Mouse (Mus musculus) T-helper 2 cell (primary cell): Measurements from ENCODE around the gene Pogz.
"Not testable (repeated sequence)": the region's sequence is repeated elsewhere in the genome, so short reads cannot be mapped to it uniquely, and the experiment has no call there.

Experiments
- in situ Hi-C: fragments of 300-600 bp; cut with MboI, MseI; formaldehyde crosslinking; loops from one replicate; pipeline ENCODE4 v1.15.1; 2025; ENCODE audit warnings: high pct_unique_total_duplicates

Pogz gene

DNA sequence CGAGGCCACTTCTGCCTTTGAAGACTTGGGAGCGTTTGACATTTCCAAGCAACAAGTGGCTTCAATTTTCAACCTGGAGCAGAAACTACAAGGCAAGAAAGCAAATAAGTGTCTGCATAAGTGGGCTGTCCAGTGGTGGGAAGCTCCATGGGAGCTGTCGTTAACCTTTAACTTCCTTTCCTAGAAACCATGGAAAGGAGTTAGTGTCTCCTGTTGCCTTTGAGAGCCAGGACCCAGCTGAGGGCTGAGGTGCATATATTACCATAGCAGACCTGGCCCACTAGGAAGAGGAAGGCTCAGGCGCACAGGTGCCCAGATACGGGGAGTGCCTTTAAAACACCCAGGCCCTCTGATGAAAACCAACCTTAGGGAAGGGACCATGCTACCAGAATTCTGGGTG lies 4.7 kb upstream of the Pogz start:
- in situ Hi-C loops, result no loop called here

DNA sequence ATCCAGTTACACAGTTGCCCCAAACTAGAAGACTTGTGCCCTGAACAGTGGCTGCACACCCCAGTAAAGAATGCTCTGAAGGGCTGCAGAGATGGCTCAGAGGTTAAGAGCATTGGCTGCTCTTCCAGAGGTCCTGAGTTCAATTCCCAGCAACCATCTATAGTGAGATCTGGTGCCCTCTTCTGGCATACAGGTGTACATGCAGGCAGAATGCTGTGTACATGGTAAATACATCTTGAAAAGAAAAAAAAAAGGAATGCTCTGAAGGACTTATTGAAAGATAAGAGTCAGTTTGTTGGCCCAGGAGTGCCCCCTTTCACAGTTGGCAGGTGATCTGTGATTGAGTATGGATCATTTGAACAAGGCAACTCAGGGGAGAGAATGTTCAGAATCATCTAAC lies 4.0 kb upstream of the Pogz start:
- in situ Hi-C loops, result no loop called here

DNA sequence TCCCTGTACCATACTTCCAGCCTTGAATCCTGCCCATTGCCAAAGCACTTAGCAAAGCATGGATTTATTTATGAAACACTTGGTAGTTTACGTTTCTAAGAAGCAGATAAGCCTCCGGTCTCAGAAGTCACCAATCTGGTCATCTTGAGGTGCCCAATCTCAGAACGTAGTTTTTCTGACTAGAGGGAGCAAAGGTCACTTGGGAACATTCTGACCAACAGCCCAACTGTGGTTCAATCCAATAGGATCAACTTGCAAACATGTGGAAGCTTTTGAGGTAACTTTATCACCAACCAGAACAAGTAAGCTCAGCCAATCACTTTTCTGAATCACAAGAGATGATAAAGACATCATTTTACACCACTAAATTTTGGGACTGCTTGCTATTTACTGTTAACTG lies 2.0 kb upstream of the Pogz start:
- in situ Hi-C loops, result no loop called here

DNA sequence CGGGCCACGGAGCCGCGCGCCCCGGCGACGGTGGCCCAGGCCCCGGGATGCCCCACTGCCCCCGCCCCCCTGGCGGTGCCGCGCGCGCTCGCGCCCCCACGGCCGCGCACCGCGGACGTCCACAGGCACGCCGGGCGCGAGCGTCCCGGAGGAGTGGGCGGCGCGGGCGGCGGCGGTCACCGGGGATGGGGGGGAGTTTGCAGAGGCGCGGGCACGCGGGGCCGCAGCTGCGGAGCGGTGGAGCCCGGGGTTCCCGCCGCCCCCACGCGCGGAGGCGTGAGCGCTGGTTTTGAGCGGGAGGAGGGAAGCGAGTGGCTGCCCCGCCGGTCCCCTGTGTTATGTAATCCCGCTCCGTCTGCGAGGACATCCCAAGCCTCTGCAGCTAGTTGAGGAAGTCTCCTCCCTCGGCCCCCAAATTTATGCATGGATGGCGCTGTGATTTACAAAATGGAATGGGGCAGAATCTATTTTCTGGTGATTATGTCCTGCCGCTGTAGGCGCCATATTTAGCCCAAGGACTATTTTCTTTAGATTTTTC lies 661 bp downstream of the Pogz start:
- in situ Hi-C loops, result no loop called here

DNA sequence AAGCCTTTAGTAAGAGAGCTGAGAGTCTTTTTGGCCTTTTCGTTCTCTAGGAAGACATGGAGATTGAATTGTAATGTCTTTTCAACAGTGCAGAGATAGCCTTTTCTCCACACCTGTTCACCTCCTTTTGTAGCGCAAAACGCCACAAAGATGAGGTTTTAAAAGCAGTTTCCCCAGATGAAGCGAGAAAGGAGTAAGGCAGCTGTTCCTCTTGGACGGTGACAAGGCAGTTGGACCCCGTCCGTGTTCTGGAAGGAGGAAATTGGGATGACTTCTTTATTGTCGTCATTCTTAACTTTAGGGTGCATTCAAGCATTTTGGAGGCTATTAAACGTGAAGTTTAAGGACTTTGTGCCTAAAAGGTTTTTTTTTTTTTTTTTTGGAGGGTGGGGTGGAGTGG lies 1.3 kb downstream of the Pogz start:
- in situ Hi-C loops, result no loop called here

DNA sequence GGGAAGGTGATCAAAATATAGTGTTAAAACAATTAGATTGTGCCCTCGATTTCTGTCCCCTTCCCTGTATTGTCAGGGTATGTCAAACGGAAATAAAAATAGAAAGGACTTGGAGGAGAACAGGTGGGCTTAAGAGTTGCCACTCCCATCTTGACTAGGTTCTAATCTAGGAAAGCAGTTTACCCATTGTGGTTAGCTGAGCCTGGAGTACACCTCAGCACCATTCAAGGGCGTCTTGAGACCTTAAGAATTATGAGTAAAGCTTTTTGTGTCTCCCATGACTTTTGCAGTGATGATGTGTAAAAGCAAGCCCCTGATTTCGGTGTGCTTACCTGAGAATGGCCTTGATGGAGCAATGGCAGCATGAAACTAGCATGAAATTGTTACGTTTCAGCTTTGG lies 1.7 kb downstream of the Pogz start:
- in situ Hi-C loops, result no loop called here

DNA sequence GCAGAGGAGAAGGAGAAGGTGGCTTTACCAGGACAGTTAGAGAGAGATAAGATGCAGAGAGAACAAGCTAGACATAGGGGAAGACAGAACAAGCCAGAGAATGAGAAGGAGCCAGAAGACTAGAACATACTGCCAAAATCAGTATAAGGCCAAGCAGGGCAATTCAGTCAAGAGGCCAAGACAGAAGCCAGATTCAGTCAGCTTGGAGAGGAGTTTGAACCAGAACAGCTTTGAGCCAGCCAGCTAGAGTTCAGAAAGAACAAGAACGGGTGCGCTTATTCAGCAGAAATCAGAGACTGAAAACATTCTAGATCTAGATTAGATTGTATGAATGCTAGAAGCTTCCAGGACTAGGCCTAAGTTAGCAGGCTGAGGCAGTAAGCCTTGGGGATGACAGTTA lies 10.0 kb downstream of the Pogz start:
- in situ Hi-C loops, result no loop called here

DNA sequence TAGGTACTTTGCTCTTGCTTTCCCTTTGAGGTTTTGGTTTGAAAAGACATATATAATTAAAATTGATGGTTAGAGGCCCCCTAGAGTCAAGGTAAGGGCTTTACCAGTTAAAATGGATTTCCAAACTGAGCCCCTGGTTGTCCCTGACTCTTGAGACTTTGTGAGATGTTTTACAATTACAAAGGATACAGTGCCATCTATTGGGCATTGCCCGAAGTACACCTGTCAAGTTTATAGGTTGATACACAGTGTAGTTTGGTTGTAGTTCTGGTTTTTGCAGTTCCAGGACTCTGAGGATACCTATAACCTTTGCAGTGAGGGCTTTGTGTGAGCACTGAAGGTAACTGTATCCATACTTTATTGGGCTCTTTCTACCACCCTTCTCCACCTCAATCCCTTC lies 12.0 kb downstream of the Pogz start:
- in situ Hi-C loops, result no loop called here

DNA sequence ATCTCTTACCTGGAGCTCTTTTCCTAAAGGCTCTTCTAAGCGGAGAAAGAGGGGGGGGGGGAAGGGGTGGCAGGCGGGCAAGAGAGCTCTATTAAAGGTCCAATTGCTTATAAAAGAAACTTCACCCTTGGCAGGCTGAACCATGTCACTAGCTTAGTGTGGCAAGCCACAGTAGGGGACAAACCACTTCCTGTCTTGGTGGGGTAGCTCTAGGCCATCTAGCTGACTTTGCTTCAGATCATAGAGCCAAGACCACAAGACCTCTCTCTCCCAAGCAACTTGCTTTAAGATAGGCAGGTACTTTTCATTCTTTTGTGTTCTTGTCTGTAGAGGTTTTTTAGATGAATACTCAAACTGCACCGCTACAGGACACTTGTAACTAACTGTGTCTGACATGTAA lies 14.4 kb downstream of the Pogz start:
- in situ Hi-C loops, result no loop called here

DNA sequence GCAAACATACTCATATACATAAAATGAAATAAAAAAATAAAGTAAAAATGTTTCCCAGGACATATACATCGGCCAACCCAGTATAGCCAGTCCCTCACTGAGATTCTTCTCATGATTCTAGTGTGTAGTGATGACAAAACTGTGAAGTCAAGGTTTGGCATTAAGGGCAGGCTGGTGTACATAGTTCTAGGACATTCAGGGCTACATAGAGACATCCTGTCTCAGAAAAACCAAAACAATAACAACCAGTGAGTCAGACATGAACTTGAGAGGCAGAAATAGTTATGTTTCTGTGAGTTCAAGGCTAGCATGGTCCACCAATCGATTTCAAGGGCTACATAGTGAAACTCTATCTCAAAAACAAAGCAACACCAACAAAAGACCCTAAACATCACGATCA lies 14.8 kb downstream of the Pogz start:
- in situ Hi-C loops, result no loop called here

DNA sequence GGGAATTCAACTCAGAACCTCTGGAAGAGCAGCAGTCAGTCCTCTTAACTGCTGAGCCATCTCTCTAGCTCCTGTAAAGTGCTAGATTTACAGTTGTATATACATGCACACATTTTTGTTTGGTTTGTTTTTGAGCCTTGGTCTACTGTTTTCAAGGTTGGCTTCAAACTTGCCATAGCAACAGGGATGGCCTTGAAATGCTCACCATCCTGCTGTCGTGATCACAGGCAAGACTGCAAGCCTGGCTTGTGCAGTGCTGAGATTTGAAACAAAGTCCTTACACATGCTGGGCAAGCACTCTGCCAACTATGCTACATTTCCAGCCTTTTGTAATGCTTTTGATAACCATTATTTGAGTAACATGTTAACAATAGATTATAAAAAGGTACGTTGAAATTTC lies 22.1 kb downstream of the Pogz start:
- in situ Hi-C loops, result no loop called here

DNA sequence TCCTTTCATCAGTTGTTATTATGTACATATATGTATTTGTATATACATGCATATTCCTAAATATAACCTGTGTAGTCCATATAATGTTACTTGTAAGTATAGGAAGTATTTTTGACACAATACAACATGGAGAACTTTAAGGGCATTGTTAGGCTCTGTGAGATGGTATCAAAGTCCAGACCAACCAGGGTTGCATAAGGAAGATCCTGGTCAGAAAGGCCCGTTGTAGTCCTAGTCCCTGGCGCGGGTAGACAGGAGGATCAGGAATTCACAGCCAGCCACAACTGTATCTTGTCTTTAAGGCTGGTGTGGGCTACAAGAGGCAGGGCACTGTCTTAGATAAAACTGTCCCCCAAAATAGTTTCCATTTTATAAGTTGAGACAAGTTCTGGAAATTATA lies 31.6 kb downstream of the Pogz start:
- in situ Hi-C loops, result no loop called here

DNA sequence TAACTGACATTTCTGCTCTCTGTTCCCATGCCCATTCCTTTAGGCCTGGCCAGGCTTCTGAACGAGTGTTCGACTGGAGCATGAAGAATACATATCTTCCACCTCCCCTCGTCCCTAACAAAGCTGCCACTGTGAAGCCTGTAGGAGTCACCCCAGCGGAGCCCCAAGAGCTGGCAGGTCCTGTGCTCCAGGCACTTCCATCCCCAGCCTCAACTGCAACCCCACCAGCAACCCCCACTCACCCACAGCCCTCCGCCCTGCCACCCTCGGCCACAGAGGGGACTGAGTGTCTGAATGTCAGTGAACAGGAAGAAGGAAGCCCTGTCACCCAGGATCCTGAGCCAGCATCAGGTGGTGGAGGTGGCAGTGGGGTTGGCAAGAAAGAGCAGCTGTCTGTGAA lies 41.3 kb downstream of the Pogz start:
- in situ Hi-C loops, result no loop called here

DNA sequence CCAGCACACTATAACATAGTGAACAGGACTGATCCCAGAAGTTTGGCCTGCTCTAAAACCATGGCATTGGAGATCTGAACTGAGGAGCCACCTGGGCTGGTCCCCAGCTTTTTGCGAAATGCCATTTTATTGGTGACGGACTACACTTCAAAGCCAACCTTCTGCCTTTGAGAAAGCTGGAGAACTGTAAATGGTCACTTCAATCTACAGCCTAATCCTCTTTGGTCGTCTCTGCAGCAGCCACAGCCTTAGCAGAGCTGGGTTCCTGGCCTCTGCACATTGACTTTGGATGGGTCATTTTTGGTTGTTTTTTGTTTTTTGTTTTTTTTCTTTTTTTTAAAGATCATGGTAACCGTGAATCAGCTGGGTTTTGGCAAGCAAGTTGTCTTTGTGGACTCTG lies 44.5 kb downstream of the Pogz start:
- in situ Hi-C loops, result loop anchor here (10.0 kb wide), 1 partner anchor 1327 kb away; the partner anchor contains the start of gene S100a10

DNA sequence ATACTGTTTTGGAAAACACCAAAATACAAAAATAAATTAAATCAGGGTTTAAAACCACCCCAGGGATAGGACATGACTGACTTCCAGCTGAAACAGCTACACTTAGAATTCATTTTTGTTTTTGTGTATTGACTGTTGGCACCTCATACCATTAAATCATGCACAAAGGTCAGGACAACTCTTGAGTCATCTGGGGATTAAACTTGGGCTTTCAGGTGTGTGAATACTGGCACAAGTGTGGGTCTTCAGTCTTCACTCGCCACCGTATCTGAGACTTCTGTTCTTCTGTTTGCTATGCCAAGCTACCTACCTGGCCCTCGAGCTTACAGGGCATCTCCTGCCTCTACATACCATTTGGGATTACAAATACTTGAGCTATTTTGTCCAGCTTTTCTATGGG lies 45.2 kb downstream of the Pogz start:
- in situ Hi-C loops, result loop anchor here (10.0 kb wide), 1 partner anchor 1328 kb away; the partner anchor contains the start of gene S100a10

DNA sequence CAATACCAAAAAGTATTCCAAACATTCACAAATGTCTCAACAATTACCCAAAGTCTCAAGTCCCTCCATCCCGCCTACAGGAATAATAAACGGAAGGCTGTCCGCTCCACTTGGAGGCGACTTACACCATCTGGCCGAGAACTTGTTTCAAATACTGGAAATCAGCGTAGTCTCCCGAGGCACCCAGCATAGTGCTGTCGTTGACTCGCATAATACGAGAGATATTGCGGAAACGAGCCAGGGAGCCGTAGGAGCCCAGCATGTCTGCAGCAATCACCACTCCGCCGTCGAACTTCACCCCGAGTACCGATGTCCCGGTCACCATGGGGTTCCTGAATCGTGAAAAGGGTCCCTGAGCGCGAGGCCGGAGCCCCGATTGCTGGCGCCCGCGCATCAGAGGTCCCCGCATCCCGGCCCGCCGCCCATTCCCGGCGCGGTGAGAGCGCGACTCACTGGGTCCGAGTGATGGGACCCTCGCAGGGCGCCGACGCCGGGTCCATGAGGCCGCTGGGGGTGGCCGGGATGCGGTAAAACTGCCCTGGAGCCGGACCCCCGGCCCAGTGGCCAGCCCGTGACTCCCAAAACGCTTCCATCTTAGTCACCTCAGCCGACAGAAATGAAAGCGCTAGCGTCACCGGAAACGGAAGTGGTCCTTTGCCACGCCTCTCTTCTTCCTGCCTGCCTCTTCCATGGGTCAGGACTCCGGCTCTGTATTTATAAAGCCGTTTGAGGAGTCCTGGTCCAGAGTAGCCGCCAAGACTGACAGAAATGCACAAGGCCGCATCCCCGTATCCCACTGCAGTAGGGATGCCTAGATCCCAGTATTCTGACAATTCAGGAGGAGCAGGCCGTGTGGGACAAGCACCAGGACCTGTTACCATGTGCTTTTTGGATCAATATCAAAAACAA lies 49.2 kb downstream of the Pogz start, which contains the start of gene Psmb4:
TSS of gene Psmb4 (minus strand) at position 646 of the 909 bp plus-strand sequence.
- in situ Hi-C loops, result loop anchor here (10.0 kb wide), 1 partner anchor 1332 kb away; the partner anchor contains the start of gene S100a10

DNA sequence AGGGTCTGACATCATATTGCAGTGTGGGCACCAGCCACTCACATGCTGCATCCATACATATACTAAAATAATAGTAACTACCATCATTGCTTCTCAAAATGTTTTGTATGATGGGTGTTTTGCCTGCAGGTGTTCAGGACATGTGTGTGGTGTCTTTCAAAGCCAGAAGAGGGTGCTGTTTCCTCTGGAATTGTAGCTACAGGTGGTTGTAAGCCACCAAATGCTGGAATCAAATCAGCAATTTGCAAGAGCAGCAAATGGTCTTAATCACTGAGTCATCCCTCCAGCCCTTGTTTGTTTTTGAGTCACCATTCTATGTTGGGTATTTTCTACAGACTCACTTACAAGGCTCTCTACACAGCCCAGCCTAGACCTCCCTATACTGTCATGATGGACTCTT lies 51.2 kb downstream of the Pogz start:
- in situ Hi-C loops, result loop anchor here (10.0 kb wide), 1 partner anchor 1334 kb away; the partner anchor contains the start of gene S100a10

DNA sequence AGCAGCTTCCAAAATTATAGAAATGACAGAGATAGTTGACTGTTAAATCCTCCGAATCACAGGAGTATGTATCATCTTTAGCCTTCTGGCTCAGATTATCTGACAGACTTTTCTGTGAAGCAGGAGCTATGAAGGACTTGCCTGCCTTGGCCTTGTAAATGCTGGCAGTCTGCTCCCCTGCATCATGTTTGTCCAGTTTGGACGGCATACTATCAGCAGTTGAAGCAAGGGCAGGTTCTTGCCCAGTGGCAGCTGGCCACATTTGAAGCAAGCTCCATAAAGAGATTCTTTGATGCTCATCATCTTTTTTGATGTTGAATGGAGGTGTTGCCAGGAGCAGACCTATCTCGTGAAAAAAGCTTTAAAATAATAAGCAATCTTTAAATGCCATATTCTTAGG lies 56.7 kb downstream of the Pogz start:
- in situ Hi-C loops, result no loop called here

DNA sequence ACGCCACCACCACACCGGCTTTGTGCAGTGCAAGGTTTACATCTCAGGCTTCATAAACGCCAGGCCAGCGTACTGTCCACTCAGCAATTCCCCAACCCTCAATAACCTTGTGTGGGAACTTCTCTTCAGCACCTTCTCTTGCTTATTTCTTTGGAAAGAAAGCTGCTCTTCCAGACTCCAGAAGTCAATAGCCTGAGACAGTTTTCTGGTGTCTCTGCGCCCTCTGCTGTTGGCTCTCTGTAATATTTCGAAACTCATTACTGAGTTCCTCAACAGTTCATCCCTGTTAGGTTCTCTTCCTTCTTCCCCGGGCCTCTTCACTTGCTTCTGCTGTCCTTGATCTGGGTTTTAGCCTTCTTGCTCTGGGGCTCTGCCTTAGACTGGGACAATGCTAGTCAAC lies 65.4 kb downstream of the Pogz start:
- in situ Hi-C loops, result no loop called here

DNA sequence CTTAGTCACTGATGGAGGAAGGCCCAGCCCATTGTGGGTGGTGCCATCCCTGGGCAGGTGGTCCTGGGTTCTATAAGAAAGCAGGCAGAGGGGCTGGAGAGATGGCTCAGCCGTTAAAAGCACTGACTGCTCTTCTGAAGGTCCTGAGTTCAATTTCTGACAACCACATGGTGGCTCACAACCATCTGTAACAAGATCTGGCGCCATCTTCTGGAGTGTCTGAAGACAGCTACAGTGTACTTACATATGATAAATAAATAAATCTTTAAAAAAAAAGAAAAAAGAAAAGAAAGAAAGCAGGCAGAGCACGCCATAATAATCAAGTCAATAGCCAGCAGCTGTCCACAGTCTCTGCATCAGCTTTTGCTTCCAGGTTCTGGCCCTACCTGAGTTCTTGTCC lies 67.4 kb downstream of the Pogz start:
- in situ Hi-C loops, result not testable (repeated sequence)

DNA sequence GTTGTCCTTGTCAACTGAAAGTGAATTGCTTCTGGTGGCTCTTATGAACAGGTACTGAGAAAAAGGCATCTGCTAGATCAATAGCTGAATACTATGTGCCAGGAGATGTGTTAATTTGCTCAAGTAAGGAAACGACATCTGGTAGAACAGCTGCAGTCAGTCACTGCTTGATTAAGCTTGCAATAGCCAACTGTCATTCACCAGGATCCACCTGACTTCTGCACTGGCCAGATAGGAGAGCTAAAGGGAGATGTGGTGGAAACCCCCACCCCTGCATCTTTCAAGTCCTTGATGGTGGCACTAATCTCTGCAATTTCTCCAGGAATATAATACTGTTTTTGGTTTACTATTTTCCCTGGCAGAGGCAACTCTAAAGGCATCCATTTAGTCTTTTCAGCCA lies 69.1 kb downstream of the Pogz start:
- in situ Hi-C loops, result no loop called here

DNA sequence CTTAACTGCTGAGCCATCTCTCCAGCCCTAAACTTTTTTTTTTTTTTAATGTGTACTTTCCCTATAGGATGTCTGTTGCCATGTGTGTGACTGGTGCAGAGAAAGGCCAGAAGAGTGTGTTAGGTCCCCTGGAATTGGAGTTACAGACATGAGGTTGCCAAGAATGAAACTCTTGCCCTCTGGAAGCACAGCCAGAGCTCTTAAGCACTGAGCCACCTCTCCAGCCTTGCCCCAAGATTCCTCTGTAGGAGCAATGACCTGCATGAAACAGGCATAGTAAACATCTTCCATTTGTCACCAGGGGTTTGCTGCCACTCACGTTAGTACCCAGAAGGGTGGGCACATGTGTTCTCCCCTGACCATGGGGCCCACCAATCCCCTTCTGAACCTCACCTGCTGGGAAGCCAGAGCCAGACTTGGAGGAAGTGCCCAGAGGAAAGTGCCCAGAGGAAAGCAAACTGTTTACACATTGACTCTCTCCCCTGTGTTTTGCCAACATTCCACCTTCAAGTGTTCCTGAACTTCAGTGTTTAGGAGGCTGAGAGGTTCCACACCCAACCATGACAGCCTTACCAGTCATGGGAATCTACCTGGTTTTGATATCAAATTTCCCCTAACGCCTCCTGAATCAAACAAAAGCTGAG lies 73.8 kb downstream of the Pogz start:
- in situ Hi-C loops, result no loop called here

DNA sequence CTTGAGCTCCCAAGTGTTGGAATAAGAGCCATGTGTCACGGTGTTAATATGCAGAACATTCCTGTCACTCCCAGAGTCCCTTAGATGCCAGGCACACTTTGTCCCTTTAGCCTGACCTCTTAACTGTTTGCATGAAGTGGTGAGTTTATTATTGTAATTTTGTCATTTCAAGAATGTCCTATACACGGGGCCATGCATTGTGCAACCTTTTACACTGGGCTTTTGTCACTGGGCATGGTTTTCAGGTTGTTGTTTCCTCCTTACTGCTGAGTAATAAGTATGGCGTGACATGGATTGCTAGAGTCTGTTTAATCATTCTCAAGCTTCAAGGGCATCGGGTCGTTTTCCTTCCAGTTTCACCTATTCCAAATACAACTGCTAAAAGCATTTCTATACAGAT lies 76.4 kb downstream of the Pogz start:
- in situ Hi-C loops, result no loop called here
